Mouse (Mus musculus): ENCODE results near the gene Itgb5. TPM values are rescaled to one million over a fixed set of nuclear protein-coding genes. Genes with fewer than 3 reads are reported as not detected.

Itgb5 gene
- total RNA-seq, 1 experiment from 2014 or later, result 10.5 TPM

DNA sequence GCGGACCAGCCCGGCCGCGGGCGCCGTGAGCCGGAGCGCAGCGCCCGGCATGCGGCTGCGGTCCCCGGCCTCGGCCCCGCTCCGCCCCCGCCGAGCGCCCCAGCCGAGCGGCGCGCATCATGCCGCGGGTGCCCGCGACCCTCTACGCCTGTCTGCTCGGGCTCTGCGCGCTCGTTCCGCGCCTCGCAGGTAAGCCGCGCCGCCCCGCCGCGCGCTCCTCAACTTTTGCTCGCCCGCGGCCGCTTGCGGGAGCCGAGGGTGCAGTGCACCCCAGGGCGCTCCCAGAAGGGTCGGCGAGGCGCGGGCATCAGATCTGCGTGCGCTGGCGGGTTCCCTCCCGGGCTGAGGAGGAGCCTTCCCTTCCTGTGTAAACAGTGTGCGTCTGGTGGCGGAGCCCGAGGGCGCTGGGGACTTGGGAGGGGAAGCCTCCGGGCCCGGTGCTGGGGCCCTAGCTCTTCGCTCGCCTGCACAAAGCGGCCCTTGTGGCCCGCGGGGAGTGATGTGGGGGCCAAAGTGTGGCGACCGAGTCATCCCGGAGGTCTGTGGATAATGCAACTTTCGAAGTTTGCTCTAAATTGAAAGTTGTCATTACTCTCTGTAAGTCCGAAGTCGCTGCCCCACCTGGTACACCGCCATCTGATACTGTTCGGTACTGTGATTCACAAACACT, 512 bp downstream of the Itgb5 start:
- 0 out of 2 replicates have a peak, but pooled peaks have one; percentile 16 for ATAC-seq (ENCODE audit: extremely low read depth, insufficient number of reproducible peaks, low FRiP score, poor library complexity, severe bottlenecking)

DNA sequence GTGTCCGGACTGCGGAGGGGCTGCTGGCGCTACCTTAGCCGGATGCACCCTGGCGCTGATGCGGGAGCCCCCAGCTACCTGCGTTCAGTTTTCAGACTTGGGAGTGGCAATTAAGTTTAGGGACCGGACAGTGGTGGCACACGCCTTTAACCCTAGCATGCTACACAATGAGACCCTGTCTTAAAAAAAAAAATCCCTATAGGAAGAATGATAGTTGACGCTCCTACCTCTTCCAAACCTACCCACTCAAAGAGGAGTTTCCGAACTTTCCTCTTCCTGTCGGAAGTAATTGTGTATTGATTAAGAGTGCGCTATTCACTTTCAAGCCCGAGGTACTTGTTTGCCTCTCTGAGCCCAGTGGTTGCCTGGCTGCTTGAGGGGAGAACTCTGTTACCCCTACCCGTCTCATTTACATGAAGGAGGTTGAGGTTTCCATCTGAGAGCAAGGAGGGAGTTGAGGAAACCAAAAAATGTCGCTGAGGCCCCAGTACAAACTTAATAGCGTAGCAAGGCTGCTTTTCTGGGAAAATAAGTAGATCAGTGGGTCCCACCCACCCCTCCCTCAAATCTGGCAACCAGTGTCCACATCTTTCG, 1.1 kb downstream of the Itgb5 start:
- ATAC-seq (ENCODE audit: extremely low read depth, insufficient number of reproducible peaks, low FRiP score, poor library complexity, severe bottlenecking), result no peak

DNA sequence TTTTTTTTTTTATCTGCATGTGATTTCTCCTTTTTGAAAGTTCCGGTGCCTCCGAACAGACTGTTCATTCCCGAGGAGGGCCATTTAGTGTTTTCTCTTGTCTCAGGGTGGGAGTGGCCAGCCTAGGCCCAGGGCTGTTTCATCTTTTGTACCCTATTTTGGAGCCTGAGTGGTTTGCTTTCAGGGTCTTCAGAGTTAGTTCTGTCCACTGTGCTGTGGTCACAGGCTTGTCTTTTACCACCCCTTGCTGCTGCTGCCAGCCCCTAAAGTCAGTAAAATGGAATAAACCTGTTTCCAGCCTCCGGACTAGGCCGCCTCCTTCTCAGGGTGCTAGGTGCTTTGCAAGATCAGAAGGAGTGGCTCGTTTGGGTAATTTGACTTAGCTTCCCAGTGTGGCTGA, 2.6 kb downstream of the Itgb5 start:
- ATAC-seq (ENCODE audit: extremely low read depth, insufficient number of reproducible peaks, low FRiP score, poor library complexity, severe bottlenecking), result no peak

DNA sequence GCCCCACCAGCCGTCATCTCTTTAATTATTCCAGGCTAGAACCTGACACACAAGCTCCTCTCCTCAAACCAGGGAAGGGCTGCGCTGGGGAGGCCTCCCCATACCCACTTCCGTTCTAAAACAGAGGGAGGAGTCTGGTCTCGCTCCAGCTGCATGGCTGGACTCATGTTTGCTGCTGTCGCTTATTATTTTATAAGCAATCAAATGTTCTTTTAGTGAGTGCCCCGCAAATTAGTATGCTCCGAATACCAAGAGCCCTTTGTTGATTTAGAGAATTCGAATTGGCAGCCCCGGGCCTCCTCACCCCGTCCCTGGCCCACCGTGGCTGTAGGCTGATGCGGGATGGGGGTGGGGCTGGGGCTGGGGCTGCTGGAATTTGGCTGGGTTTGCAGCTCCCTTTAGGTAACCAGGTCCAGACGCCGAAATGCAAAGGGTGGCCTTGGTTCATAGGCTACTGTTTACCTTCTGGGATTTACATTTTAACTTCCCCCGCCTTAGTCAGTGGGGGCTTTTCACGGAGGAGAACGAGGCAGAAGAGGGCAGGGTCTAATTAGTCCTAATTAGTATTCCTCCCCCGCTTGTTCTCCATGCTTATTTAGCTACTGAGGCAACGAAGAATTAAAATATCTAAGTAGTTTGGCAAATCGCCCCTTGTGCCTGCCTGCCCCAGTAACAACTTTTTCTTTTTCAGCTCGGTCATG, 3.4 kb downstream of the Itgb5 start:
- ATAC-seq (ENCODE audit: extremely low read depth, insufficient number of reproducible peaks, low FRiP score, poor library complexity, severe bottlenecking), result 0 out of 2 replicates have a peak, but pooled peaks have one; percentile 22

DNA sequence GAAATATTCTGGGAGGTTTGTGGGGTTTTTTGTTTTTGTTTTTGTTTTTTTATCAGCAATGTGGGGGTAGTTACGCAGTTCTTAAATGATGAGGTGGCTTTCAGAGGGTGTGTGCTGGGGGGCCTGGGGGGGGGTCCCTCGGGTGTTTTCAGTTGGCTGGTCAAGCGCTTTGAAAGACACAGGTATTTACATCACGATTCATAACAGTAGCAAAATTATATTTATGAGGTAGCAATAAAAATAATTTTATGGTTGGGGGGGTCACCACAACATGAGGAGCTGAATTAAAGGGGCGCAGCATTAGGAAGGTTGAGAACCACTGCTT, 3.9 kb downstream of the Itgb5 start:
- ATAC-seq (ENCODE audit: extremely low read depth, insufficient number of reproducible peaks, low FRiP score, poor library complexity, severe bottlenecking), result no peak

DNA sequence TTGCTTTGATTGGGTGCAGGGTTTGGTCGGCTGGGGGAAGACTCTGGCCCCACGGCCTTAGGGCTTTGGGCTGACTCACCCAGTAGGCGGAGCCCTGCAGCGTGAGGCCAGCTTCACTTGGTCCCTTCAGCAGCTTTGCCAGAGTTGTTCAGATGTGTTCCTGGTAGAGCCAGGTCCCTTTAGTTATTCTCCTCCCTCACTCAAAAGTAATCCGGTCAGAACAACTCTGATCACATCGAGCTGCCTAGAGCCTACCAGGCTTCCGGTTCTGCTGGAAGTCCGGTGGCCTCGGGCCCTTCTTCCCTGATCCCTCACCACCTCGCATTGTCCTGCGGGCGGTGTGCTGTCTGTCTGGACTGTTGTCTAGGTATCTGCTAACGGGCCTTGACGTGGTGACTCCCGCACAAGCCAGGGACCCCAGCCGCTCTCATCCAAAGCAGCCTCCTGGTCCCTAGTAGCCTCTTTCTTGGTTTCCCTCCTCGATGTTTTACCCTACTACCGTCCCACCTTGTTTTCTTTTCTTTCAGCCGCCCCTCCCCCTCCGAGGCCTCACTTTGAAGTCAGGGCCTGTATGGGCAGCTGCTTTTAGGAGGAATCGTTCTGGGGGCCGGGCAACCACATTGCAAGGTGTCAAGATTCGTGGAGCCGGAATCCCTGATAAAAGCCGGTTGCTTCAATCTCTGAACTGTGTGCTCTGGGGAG, 4.5 kb downstream of the Itgb5 start:
- ATAC-seq (ENCODE audit: extremely low read depth, insufficient number of reproducible peaks, low FRiP score, poor library complexity, severe bottlenecking), result no peak

DNA sequence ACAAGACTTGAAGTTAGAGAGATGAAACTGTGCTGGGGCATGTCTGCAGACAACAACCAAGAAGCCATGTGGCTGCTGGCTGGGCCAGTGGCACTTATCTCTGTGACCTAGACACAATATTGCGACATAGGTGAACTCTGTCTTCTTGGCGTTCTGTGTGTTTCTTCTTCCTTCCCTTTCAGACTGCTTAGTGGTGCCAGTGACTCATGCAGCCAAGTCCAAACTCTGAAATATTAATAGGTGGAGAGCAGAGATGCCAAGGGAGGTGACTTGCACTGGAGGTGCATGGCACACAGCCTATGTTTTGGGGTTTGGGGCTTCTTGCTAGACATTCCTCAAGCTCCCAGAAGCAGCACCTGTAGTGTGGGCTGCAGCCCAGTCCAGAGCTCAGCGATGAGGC, 7.2 kb downstream of the Itgb5 start:
- no peak for ATAC-seq (ENCODE audit: extremely low read depth, insufficient number of reproducible peaks, low FRiP score, poor library complexity, severe bottlenecking)

DNA sequence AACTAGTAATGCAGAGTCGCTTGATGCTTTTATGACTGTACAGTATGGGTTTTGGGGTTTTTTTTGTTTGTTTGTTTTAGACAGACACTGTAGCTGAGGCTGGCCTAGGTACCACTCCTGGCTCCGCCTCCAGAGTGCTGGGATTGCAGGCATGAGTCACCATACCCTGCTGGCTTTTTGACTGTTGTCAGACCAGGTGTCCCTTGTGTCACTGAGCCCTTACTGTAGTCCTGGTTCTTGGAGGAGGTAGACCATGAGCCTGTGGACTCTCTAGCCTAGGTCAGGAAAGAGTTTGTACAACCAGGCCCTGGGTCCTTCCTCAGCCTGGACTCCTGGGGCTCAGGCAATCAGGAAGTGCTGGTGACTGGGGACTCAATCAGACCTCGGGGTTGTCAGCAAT, 7.7 kb downstream of the Itgb5 start:
- no peak for ATAC-seq (ENCODE audit: extremely low read depth, insufficient number of reproducible peaks, low FRiP score, poor library complexity, severe bottlenecking)

DNA sequence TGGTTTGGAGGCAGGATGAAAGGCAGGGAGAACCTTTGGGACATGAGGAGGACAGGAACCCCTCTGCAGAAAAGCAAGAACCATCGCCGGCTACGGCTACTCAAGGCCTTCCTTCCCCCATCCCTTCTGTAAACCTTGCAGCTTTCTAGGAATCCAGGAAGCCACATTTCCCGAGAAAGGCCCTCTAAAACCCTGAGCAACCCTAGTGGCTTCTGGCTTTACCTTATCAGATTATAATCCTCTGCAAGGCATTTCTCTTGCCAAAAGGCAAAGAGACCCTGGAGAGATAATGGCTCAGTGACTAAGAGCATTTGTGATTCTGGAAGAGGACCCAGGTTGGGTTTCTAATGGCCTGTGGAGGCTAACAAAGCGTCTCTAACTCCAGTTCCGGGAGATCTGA, 11.2 kb downstream of the Itgb5 start:
- ATAC-seq (ENCODE audit: extremely low read depth, insufficient number of reproducible peaks, low FRiP score, poor library complexity, severe bottlenecking), result no peak

DNA sequence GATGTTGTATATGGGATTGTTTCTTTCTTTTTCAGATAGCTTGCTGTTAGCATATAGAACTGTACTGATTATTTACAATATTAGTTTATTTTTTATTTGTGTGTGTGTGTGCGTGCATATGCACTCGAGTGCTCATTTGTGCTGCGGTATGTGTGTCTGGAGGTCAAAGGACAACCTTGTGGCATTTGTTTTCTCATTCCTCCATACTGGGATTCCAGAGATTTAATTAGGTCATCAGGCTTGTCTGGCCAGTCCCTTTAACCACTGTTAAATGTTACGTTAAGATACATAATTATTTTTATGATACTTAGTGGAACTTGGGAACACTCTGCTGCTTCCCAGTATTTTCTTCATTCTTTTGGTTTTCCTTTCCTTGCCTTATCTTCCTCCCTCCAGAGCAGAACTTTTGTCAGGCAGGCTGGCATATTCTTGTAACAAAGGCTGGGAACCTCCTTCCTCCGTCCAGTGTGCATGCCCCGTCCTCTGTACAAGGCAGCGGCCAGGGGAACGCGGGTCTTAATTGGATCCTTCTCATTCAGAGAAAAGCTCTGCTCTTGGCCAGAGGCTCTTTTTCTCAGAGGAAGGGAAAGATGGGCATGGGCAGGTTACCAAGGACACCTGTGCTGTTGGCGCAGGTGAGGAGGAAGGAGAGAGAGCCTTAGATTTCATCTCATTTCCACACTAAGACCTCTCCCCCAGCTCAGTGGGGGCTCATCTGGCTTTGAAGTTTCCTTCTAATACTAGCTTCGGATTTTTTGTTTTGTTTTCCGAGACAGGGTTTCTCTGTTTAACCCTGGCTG, 12.8 kb downstream of the Itgb5 start:
- no peak for ATAC-seq (ENCODE audit: extremely low read depth, insufficient number of reproducible peaks, low FRiP score, poor library complexity, severe bottlenecking)

DNA sequence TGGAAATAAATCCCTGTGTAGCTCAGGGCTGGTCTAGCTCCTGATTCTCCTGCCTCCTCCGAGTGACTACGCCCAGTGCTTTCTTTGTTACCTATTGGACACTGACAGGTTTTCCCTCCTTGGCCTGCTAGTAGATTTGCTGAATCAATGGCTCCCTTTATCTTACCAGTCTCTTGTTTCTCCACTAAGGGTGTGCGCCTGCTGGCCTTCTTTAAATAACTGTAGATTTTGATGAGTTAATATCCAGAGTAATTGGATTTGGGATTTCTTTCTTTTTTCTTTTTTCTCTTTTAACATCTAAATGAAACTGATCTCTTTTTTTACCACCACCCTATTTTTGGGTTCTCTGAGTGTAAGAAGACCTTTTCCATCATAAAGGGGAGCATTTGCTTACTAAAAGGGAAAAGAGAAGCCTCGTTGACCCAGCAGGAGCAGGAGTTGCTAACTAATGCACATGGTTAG, 14.7 kb downstream of the Itgb5 start:
- ATAC-seq (ENCODE audit: extremely low read depth, insufficient number of reproducible peaks, low FRiP score, poor library complexity, severe bottlenecking), result no peak

DNA sequence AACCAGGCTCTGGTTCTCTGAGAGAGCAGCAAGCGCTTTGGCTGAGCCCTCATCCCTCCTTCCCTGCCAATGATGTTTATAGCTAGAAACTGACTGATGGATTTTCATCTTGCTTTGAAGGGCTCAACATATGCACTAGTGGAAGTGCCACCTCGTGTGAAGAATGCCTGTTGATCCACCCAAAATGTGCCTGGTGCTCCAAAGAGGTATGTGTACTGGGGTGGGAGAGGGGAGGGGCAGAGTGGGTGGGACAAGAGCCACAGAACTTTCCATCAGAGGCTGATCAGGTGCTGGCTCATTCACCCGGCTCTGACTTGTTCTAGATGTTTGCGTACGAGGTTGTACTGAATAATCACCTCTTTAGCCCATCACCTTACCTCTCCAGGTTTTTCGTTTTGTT, 15.4 kb downstream of the Itgb5 start:
- no peak for ATAC-seq (ENCODE audit: extremely low read depth, insufficient number of reproducible peaks, low FRiP score, poor library complexity, severe bottlenecking)

DNA sequence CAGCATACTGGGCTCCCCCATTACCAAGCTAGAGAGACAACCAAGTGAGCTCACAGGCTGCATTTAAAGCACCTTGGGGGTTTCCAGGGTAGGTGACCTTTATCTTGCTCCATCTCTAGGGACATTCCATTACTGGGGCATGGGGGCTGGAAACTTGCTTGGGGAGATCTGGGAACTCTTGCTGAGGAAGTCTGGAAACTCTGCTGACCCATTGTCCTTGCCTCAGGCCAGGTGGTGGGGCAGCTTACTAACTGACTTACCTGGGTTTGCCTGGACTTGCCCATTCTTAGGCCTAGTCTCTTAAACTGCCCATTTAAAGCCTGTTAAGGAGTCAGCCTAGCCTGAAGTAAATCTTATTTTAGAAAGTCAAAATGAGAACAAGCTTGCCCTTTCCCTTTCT, 23.8 kb downstream of the Itgb5 start:
- no peak for ATAC-seq (ENCODE audit: extremely low read depth, insufficient number of reproducible peaks, low FRiP score, poor library complexity, severe bottlenecking)

DNA sequence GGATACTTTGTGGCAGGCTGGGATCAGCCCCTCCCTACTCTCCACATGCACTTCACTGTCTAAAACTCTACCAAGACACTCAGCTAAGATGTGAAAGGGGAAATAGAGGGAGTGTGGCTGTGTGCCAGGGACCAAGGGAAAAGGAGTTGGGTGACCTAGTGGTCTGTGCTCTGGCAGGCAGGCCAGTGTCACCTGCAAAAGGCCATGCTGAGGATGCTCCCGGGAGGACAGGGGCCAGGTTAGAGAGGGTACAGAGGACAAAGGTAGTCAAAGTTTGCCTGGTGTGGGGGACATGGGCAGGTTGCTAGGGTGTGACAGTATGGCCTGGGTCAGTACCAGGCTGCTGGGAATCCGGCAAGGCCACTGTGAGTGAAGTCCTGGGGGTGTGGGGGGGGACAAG, 29.3 kb downstream of the Itgb5 start:
- no peak for ATAC-seq (ENCODE audit: extremely low read depth, insufficient number of reproducible peaks, low FRiP score, poor library complexity, severe bottlenecking)

DNA sequence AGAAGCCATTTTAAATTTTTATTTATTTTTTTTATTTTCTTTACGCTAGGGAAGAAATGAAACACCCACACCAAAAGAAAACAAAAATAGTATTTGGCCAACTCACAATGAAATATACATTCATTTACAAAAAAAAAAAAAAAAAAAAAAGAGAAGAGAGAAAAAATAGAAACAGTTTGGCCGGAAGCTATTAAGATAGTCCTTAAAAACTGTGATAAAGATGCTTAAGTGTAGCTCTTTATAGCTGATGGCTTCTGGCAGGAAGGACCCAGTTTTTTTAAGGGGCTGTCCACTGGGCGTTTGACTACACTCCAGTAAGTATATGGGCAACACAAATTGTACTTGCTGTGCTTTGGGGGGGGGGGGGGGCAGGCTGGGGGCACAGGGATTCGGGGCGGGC, 29.9 kb downstream of the Itgb5 start:
- ATAC-seq (ENCODE audit: extremely low read depth, insufficient number of reproducible peaks, low FRiP score, poor library complexity, severe bottlenecking), result no peak

DNA sequence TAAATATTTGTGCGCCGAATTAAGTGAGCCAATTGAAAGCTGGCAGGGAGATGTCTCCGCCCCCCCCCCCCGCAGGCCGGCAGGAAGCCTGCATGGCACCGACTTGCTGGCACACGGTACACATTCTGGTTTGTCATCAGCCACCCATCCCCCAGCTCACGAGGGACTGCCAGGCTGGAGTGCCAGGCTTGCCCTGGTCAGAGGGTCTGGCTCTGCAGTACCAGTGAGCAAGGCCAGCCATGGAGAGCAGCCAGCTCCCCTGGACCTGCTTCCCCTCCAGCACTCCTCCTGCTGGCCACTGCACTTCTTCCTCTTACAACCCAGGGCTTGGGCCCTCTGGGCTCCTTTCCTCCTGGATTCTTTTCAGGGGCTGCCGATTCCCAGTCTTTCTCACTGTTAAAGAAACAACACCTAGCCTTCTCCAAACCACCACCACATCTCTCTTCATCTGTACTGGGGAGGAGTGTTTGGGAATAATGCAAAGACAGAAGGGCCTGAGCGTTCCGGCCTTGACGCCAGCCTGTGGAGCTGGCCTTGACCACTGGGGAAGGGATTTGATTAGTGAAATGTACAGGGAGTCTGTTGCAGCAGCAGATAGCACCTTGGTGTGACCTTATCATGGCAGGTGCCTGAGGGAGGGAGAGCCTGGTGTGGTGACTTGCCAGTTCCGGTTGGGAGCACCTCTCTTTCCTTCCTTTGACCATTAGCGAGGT, 30.7 kb downstream of the Itgb5 start:
- no peak for ATAC-seq (ENCODE audit: extremely low read depth, insufficient number of reproducible peaks, low FRiP score, poor library complexity, severe bottlenecking)

DNA sequence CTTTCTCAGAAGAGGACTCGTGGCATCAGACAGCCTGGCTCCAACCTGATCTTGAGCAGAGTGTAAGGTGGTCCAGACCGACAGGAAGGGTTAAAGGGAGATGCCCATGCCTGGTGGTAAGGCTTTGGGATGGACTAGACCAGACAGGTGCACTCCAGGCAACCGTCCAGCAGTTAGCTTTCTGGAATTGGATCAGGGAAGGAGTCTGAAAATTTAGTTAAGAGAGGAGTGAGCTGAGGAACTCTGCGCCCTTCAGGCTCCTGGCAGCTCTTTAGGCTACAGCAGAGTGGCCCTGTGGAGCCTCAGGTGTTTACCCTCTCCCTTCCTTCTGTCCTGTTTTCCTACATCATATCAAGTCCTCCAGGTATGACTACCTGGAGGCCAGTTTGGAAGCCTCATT, 32.9 kb downstream of the Itgb5 start:
- ATAC-seq (ENCODE audit: extremely low read depth, insufficient number of reproducible peaks, low FRiP score, poor library complexity, severe bottlenecking), result no peak

DNA sequence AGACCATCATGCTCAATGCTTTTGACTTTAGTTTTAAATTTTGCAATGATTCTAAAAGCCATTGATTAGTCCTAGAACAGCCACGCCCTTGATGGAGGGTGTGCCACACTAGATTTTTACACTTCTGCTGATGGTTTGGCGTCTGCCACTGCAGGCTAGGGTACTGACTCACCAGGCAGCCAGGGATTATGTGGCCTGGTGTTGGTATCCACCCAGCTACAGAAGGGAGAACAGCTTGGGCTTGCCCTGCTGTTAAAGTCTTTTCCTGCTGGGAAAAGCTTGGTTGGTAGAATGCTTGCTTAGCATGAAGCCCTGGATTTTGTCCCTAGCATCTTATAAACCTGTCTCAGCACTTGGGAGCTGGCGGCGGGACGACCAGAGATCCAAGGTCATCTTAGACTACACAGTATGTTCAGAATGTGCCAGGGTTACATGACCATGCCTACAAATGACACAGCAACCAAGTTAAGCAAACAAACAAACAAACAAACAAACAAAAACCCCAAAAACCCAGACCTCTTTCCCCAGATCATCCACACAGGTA, 33.8 kb downstream of the Itgb5 start:
- ATAC-seq (ENCODE audit: extremely low read depth, insufficient number of reproducible peaks, low FRiP score, poor library complexity, severe bottlenecking), result no peak

All from neutrophil, adult 5-6 weeks (primary cell).